In genomic region chr4:141845999-141846398, GRCm38 (mm10) we compare ENCODE assay signal across 30 mouse cellular contexts. TPM values are rescaled to one million over a fixed set of nuclear protein-coding genes. Genes with fewer than 3 reads are reported as not detected.
"Had no signal": no experiment of that assay in that cellular context is flagged by ENCODE, and none has a peak within 500 bp of the region (broad histone marks: within the 10 kb centered on the region; RNA-seq: fewer than 3 reads in every experiment).

Gene Ctrc, minus strand, starts transcription at chr4:141846359.

- H3K36me3 ChIP-seq: heart, embryonic 10.5 days; heart, embryonic 12.5 days; hindbrain, embryonic 12.5 days; intestine, embryonic 15.5 days; limb, embryonic 13.5 days; limb, embryonic 15.5 days had no signal

- DNase-seq: forebrain, postnatal 0 days; gastrocnemius, postnatal 14 days; gastrocnemius, postnatal 36 days; heart, adult 18-20 months; heart, postnatal 10 days; heart, postnatal 36 days; kidney, adult 18-20 months; kidney, adult 8-10 months; kidney, postnatal 10 days; kidney, postnatal 25 days; kidney, postnatal 4 days; left cerebral cortex, postnatal 4 days had no signal

- H3K4me3 ChIP-seq: heart, embryonic 10.5 days; heart, embryonic 12.5 days; hindbrain, embryonic 12.5 days; intestine, embryonic 15.5 days; layer of hippocampus, adult 2 months; left cerebral cortex, adult 2 months; limb, embryonic 13.5 days; limb, embryonic 15.5 days had no signal

- H3K27ac ChIP-seq: heart, embryonic 10.5 days; hindbrain, embryonic 12.5 days; hindbrain, embryonic 14.5 days; intestine, embryonic 15.5 days; layer of hippocampus, adult 2 months; left cerebral cortex, adult 2 months; limb, embryonic 13.5 days; limb, embryonic 15.5 days had no signal

- H3K27me3 ChIP-seq: heart, embryonic 12.5 days; intestine, embryonic 15.5 days; limb, embryonic 13.5 days; limb, embryonic 15.5 days had no signal

- H3K4me1 ChIP-seq: heart, embryonic 10.5 days; heart, embryonic 12.5 days; hindbrain, embryonic 12.5 days; intestine, embryonic 15.5 days; limb, embryonic 13.5 days; limb, embryonic 15.5 days had no signal

RNA-seq across cellular contexts. Expression of gene Ctrc, which starts in this region (rescaled TPM):
- polyA plus RNA-seq: forebrain, postnatal 0 days; heart, embryonic 10.5 days; heart, embryonic 12.5 days; heart, embryonic 14.5 days; heart, embryonic 16.5 days; hindbrain, embryonic 12.5 days; hindbrain, embryonic 14.5 days; hindbrain, embryonic 16.5 days; inflammation-experienced regulatory T-cells, adult 6 months; intestine, postnatal 0 days; kidney, embryonic 14.5 days; kidney, embryonic 16.5 days; limb, embryonic 11.5 days; limb, embryonic 13.5 days; limb, embryonic 15.5 days; liver, adult 2 months had no signal
